Mouse (Mus musculus) embryonic facial prominence, embryonic 10.5 days (tissue): ENCODE data around the gene Tns3. TPM values are rescaled to one million over a fixed set of nuclear protein-coding genes. Genes with fewer than 3 reads are reported as not detected.
A peak's percentile ranks its signal among the peaks of the same experiment; 100 is the strongest.
"Not testable (repeated sequence)": the region's sequence is repeated elsewhere in the genome, so short reads cannot be mapped to it uniquely, and the experiment has no call there.

Source experiments
- DNase-seq: peaks from one replicate; pipeline ENCODE4 v3.0.0-alpha.2; 2017; ENCODE audit warnings: low spot score
- H3K27ac ChIP-seq: fragments of 300-500 bp; sonication (generic); replicated peaks from 2 replicates; pipeline ENCODE4 v1.5.1; 2016; ENCODE audit warnings: mild to moderate bottlenecking
- H3K27me3 ChIP-seq: fragments of 300-500 bp; sonication (generic); replicated peaks from 2 replicates; pipeline ENCODE4 v1.6.1; 2016; ENCODE audit warnings: low read depth, mild to moderate bottlenecking; ENCODE audit not compliant: poor library complexity, severe bottlenecking
- H3K36me3 ChIP-seq: fragments of 300-500 bp; sonication (generic); replicated peaks from 2 replicates; pipeline ENCODE4 v1.6.1; 2016; ENCODE audit warnings: mild to moderate bottlenecking, moderate library complexity
- H3K4me1 ChIP-seq: fragments of 300-500 bp; sonication (generic); 2 replicates; pipeline ENCODE4 v1.6.1; 2016
- H3K4me3 ChIP-seq: fragments of 300-500 bp; sonication (generic); 2 replicates; pipeline ENCODE4 v1.5.1; 2016; ENCODE audit warnings: mild to moderate bottlenecking, moderate library complexity
- H3K9me3 ChIP-seq: fragments of 300-500 bp; sonication (generic); 2 replicates; pipeline ENCODE4 v1.6.1; 2016; ENCODE audit warnings: mild to moderate bottlenecking
- WGBS: fragments of 180-500 bp; shearing (Covaris S2); methylation state at CpG from one replicate; pipeline ENCODE4 v1.1.7; 2016; 5-methylcytosine and 5-hydroxymethylcytosine counted together
- polyA plus RNA-seq: library from polyadenylated mRNA; unstranded; fragments of >200 nt; fragmentation: Nextera tagmentation; extraction: Ambion mirVana; gene quantifications from 2 replicates; pipeline ENCODE4 v1.2.1, GENCODE M21; 2016

The Tns3 gene
- polyA plus RNA-seq, 1 experiment from 2014 or later, result 23.4 TPM

DNA sequence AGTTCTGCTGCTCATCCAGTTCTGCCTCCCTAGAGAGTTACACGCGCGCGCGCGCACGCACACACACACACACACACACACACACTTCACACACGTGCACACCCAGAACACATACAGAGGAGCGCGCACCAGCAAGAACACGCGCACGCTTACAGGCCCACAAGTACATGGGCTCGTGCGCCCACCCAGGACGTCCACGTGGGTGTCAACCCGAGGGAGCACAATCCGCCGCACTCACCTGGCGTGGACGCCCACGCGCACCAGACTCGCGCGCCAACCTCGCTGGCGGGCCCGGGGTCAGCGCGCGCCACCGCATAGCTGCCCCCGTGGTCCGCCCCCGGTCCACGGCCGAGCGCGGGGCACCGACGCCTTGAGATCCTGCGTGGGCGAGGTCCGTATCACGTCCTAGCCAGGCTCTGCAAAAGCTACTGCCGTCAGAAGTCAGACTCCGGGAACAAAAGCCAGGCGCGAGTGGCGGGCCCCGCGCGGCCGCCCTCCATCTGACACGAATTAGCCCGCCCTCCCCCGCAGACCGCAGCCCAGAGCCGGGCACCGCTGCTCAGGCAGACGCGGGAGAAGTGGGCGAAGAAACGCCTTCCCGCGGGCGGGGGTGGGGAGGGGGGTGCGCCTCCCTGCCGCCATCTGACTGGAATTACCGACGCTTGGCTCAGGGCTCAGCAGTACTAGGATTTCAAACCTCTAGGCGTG, 40.0 kb downstream of the Tns3 start:
- peak overlapping the region; percentile 88 for H3K4me3 ChIP-seq
- peak overlapping the region; percentile 98 for H3K27ac ChIP-seq
- DNase-seq, result peak; percentile 91
- H3K9me3 ChIP-seq, result no peaks in the 10 kb centered on the region
- H3K4me1 ChIP-seq, result peaks cover 64% of the 10 kb centered on the region
- no peaks in the 10 kb centered on the region; the same call in 1 of the 2 replicates for H3K36me3 ChIP-seq
- WGBS, result under 1% methylated on average over 74 of the region's 74 CpGs
- H3K27me3 ChIP-seq, result no peaks in the 10 kb centered on the region

GRCm38 (mm10) chr11:8623852-8624178, 40.5 kb downstream of the Tns3 start:
- no peaks in the 10 kb centered on the region for H3K27me3 ChIP-seq
- peaks cover 59% of the 10 kb centered on the region for H3K4me1 ChIP-seq
- peak overlapping the region; percentile 88 for H3K4me3 ChIP-seq
- H3K36me3 ChIP-seq, result no peaks in the 10 kb centered on the region; the same call in 1 of the 2 replicates
- whole genome bisulfite sequencing, result 4% methylated on average over 20 of the region's 20 CpGs
- no peaks in the 10 kb centered on the region for H3K9me3 ChIP-seq
- peak overlapping the region; percentile 98 for H3K27ac ChIP-seq
- no peak for DNase-seq

GRCm38 (mm10) chr11:8622668-8623067, 41.7 kb downstream of the Tns3 start:
- Histone ChIP-seq H3K36me3 (no peaks in the 10 kb centered on the region), H3K27ac (peak overlapping the region; percentile 98), H3K27me3 (no peaks in the 10 kb centered on the region), H3K4me3 (peak overlapping the region; percentile 88), H3K9me3 (no peaks in the 10 kb centered on the region), H3K4me1 (peaks cover 67% of the 10 kb centered on the region)
- 43% methylated on average over 6 of the region's 6 CpGs for WGBS
- no peak for DNase-seq

- H3K36me3 ChIP-seq, result peaks cover 13% of the 10 kb centered on the region
- not testable (repeated sequence) for H3K27ac ChIP-seq, DNase-seq, H3K4me3 ChIP-seq, H3K27me3 ChIP-seq, H3K9me3 ChIP-seq
- peaks cover 52% of the 10 kb centered on the region for H3K4me1 ChIP-seq
- WGBS, result 86% methylated on average over 7 of the region's 7 CpGs
Measured at GRCm38 (mm10) chr11:8619111-8619510, 45.2 kb downstream of the Tns3 start.

DNA sequence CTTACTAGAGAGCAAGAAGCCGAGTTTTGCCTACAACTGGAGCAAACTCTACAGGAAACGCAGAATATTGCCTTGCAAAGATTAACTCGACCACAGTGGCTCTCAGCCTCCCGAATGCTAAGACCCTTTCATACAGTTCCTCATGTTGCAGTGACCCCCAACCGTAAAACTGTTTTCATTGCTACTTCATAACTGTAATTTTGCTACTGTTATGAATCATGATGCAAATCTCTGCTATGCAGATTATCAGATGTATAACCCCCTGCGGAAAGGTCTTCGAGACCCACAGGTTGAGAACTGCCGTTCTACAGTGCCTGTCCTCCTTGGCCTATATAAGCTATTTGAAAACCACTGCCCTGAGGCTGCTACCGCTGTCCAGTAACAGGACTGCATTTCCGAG, 46.0 kb downstream of the Tns3 start:
- whole genome bisulfite sequencing, result 77% methylated on average over 10 of the region's 10 CpGs

GRCm38 (mm10) chr11:8615436-8615835, 48.9 kb downstream of the Tns3 start:
- Histone ChIP-seq H3K27ac (no peak overlapping the region), H3K36me3 (peaks cover 47% of the 10 kb centered on the region), H3K4me3 (no peak overlapping the region), H3K27me3 (no peaks in the 10 kb centered on the region), H3K9me3 (no peaks in the 10 kb centered on the region), H3K4me1 (peaks cover 33% of the 10 kb centered on the region)
- 73% methylated on average over 12 of the region's 12 CpGs for WGBS
- no peak for DNase-seq

More for the DNA sequence above, 46.0 kb downstream of the Tns3 start:
- no peaks in the 10 kb centered on the region for H3K9me3 ChIP-seq
- H3K36me3 ChIP-seq, result peaks cover 21% of the 10 kb centered on the region
- H3K4me1 ChIP-seq, result peaks cover 44% of the 10 kb centered on the region
- 0 out of 2 replicates have a peak overlapping the region, but pooled peaks have one; percentile 21 for H3K27ac ChIP-seq
- DNase-seq, result no peak
- no peak overlapping the region for H3K4me3 ChIP-seq
- no peaks in the 10 kb centered on the region for H3K27me3 ChIP-seq

- Histone ChIP-seq H3K27me3 (no peaks in the 10 kb centered on the region), H3K9me3 (peaks cover 2% of the 10 kb centered on the region; the same call in 1 of the 2 replicates), H3K36me3 (peaks cover 91% of the 10 kb centered on the region), H3K4me1 (peaks cover 26% of the 10 kb centered on the region), H3K4me3 (no peak overlapping the region), H3K27ac (no peak overlapping the region)
- WGBS, result 73% methylated on average over 7 of the region's 7 CpGs
- DNase-seq, result no peak
Measured at GRCm38 (mm10) chr11:8610456-8610855, 53.9 kb downstream of the Tns3 start.

- Histone ChIP-seq H3K4me1 (peaks cover 23% of the 10 kb centered on the region), H3K9me3 (peaks cover 2% of the 10 kb centered on the region; the same call in 1 of the 2 replicates), H3K27ac (no peak overlapping the region), H3K27me3 (no peaks in the 10 kb centered on the region), H3K36me3 (peaks cover 92% of the 10 kb centered on the region), H3K4me3 (no peak overlapping the region)
- no peak for DNase-seq
- WGBS, result 92% methylated on average over 12 of the region's 12 CpGs
Measured at GRCm38 (mm10) chr11:8609873-8610272, 54.5 kb downstream of the Tns3 start.

DNA sequence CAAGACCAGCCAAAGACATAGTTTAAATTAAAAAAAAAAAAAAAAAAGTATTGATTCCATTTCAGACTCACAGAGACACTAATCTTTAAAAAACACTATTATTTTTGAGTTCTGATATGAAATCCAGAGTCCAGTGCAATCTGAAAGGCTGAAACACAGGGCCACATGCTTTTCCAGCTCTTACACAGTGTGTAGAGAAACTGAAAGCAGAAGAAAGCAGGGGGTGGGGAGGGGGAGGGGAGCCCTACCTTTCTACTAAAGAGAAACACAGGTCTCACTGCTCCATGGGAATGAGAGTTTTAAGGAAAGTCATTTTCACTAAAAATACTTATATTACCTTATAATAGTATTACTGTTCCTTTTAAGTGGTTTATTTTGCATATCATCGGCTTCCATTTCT, 57.2 kb downstream of the Tns3 start:
- WGBS, result 93% methylated on average over 1 of the region's 1 CpGs
- Histone ChIP-seq H3K4me3 (no peak overlapping the region), H3K4me1 (peaks cover 29% of the 10 kb centered on the region), H3K27ac (no peak overlapping the region), H3K36me3 (peaks cover 86% of the 10 kb centered on the region), H3K27me3 (no peaks in the 10 kb centered on the region), H3K9me3 (peaks cover 2% of the 10 kb centered on the region; the same call in 1 of the 2 replicates)
- no peak for DNase-seq

GRCm38 (mm10) chr11:8604789-8605569, 59.4 kb downstream of the Tns3 start:
- DNase-seq, result no peak
- peaks cover 2% of the 10 kb centered on the region; the same call in 1 of the 2 replicates for H3K9me3 ChIP-seq
- peaks cover 74% of the 10 kb centered on the region for H3K36me3 ChIP-seq
- no peaks in the 10 kb centered on the region for H3K27me3 ChIP-seq
- 85% methylated on average over 10 of the region's 10 CpGs for WGBS
- peaks cover 36% of the 10 kb centered on the region for H3K4me1 ChIP-seq
- no peak overlapping the region for H3K27ac ChIP-seq
- H3K4me3 ChIP-seq, result no peak overlapping the region

- no peak for DNase-seq
- Histone ChIP-seq H3K27me3 (no peaks in the 10 kb centered on the region), H3K36me3 (peaks cover 77% of the 10 kb centered on the region), H3K4me3 (no peak overlapping the region), H3K4me1 (peaks cover 29% of the 10 kb centered on the region), H3K27ac (no peak overlapping the region), H3K9me3 (peaks cover 2% of the 10 kb centered on the region; the same call in 1 of the 2 replicates)
- WGBS, result 92% methylated on average over 1 of the region's 1 CpGs
Measured at GRCm38 (mm10) chr11:8602606-8603005, 61.7 kb downstream of the Tns3 start.

- DNase-seq, result peak; percentile 36
- WGBS, result 44% methylated on average over 7 of the region's 7 CpGs
- peak overlapping the region; percentile 75 for H3K27ac ChIP-seq
- H3K9me3 ChIP-seq, result peaks cover under 1% of the 10 kb centered on the region; the same call in 1 of the 2 replicates
- no peaks in the 10 kb centered on the region for H3K27me3 ChIP-seq
- H3K36me3 ChIP-seq, result peaks cover 77% of the 10 kb centered on the region
- H3K4me1 ChIP-seq, result peaks cover 29% of the 10 kb centered on the region
- H3K4me3 ChIP-seq, result no peak overlapping the region
Measured at GRCm38 (mm10) chr11:8601411-8601821, 62.9 kb downstream of the Tns3 start.

DNA sequence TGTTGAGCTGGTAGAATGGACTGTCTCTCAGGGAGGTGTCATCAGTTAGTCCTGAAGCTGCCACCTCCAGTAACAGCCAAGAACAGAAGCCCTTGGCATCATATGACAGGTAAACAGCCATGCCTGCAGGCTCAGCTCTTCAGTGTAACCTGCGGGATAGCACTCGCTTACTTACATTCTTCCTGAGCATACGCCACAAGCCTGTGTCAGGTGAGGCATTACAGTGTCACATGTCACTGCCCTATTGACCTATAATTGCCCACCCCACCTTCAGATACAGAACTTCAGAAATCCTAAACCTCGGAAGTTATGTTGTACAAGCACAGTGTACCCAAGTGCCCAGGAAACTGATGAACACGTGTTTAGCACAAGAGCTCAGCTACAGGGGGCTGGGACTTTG, 68.7 kb downstream of the Tns3 start:
- WGBS, result 73% methylated on average over 5 of the region's 5 CpGs
- peaks cover 14% of the 10 kb centered on the region for H3K4me1 ChIP-seq
- H3K9me3 ChIP-seq, result no peaks in the 10 kb centered on the region
- no peaks in the 10 kb centered on the region for H3K27me3 ChIP-seq
- no peak overlapping the region for H3K4me3 ChIP-seq
- H3K27ac ChIP-seq, result no peak overlapping the region
- DNase-seq, result no peak
- peaks cover 71% of the 10 kb centered on the region for H3K36me3 ChIP-seq
